Mouse (Mus musculus) T-cell, adult 2 months (primary cell): ENCODE data around the gene Zfp617.
"Not testable (repeated sequence)": the region's sequence is repeated elsewhere in the genome, so short reads cannot be mapped to it uniquely, and the experiment has no call there.

ENCODE experiments used
- DNase-seq: peaks from one replicate; pipeline ENCODE4 v3.0.0; 2022; ENCODE audit warnings: low spot score

Gene Zfp617

GRCm38 (mm10) chr8:71952489-71952888 lies 44.1 kb downstream of the Zfp617 start:
- no peak for DNase-seq

DNA sequence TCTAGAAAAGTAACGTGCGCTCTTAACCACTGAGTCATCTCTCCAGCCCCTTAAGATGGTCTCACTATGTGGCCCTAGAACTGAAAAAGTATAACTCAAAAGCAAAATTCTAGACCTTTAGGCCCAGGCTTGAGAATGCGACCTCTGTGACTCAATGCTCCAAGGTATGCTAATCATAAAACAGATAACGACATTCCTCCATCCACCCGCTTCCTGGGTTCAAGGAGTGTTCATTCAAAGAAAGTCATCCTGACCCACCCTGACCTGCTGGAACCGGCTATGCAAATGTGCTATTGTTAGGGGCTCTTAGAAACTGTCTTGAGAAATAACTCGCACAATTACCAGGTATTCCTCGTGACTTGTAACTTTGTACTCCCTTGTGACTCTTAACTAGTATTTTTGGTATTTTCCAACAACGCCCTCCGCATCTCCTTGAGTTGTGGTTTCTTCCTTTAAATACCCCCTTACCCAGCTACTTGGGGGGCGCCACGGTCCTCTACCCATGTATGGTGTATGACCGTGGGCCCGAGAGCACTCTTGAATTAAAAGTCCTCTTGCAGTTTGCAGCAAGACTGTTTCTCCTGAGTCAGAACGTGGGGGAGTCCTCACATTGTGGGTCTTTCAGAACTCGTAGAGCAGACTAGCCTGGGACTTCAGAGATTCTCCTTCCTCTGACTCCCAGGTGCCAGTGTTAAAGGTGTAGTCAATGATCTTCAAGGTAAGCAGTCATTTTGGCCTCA lies 44.7 kb downstream of the Zfp617 start:
- not testable (repeated sequence) for DNase-seq

- DNase-seq, result no peak
Observed at GRCm38 (mm10) chr8:71954666-71955065, 46.2 kb downstream of the Zfp617 start.

GRCm38 (mm10) chr8:71960483-71960882 lies 52.0 kb downstream of the Zfp617 start:
- no peak for DNase-seq

DNA sequence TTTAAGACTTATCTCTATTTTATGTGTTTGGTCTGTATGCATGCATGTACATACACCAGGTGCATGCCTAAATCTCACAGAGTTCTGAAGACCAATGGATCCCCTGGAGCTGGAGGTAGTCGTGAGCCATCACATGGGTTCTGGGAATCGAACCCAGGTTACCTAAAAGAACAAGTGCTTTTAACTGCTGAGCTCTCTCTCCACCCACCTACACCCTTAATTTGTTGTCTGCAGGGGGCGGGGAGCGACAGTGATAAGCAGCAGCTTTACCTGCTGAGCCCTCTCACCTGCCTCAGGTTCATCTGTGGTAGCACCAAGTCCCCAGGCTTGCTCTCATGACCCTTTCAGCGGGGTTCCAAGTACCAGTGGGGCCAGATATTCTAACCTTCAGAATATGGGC lies 53.4 kb downstream of the Zfp617 start:
- DNase-seq, result no peak

- no peak for DNase-seq
Observed at GRCm38 (mm10) chr8:71964051-71964450, 55.6 kb downstream of the Zfp617 start.

DNA sequence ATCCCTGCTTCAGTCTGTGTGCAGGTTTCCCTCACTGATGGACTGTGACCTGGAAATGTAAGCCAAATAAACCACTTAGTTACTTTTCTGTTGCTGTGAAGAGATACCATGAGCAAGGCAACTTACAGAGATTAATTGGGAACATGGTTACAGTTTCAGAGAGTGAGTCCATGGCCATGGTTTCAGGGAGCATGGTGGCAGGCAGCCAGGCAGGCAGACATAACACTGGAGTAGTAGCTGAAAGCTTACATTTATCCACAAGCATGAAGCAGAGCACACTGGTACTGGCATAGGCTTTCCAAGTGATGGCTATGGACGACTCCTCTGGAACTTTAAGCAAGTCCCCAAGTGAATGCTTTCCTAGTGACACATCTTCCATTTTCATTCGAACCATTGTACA lies 56.7 kb downstream of the Zfp617 start:
- DNase-seq, result no peak

DNA sequence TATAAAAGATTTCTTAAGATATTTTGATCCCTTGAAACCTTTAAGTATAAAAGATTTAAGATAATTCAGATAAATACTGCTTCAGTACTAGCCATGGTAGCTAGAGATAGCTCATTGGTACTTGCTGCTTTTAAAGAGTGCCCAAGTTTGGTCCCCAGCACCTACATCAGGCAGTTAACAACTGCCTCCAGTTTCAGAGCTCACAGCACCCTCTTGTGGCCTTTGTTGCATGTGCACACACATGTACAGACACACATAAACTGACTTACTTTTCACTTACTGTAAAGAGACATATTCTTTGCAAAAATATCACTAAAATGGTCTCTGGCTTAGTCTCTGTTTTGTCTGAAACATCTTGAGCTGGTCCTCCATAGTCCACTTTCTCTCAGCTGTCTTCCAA lies 58.0 kb downstream of the Zfp617 start:
- DNase-seq, result no peak

GRCm38 (mm10) chr8:71967261-71967660 lies 58.8 kb downstream of the Zfp617 start:
- no peak for DNase-seq

- no peak for DNase-seq
Observed at GRCm38 (mm10) chr8:71968100-71968499, 59.7 kb downstream of the Zfp617 start.

GRCm38 (mm10) chr8:71968636-71969035 lies 60.2 kb downstream of the Zfp617 start:
- DNase-seq, result no peak

DNA sequence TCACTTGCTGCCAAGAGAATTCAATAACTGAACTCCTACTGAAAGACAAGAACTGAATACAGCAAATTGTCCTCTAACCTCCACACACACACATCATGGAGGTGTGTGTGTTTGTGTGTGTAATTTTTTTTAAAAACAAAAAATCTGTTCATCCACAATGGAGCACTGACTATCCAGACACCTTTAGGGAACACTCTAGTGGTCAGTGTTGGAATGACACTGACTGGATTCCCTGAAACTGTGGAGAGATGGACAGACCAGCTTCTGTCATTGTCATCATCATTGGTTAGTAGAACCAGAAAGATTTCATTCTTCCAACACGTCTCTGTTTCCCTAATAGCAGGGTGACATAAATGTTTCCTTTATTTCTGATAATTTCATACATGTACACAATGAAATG lies 63.5 kb downstream of the Zfp617 start:
- DNase-seq, result no peak

- DNase-seq, result no peak
Observed at GRCm38 (mm10) chr8:71974211-71974610, 65.8 kb downstream of the Zfp617 start.

DNA sequence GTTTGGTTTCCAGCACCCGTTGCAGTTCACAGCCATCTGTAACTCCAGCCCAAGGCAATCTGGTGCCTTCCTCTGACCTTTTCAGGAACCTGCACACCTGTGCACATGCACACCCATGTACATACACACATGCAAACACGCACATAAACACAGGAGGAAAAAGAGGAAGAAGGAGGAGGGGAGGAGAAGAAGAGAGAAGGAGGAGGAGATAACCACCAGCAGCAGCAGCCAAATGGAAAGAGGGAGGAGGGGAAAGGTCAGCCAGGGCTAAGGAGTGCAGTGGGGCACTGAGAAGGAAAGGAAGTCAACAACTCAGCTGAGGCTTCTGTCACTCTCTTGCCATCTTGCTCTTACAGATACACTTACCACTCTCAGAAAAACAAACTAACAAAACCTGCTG lies 72.6 kb downstream of the Zfp617 start:
- DNase-seq, result no peak

GRCm38 (mm10) chr8:71981456-71981855 lies 73.0 kb downstream of the Zfp617 start:
- DNase-seq, result no peak
